Mouse (Mus musculus) thymus, adult 2 months (tissue): ENCODE data around the gene Kcnk6. TPM values are rescaled to one million over a fixed set of nuclear protein-coding genes. Genes with fewer than 3 reads are reported as not detected.

Experiments used
- DNase-seq: peaks from one replicate; pipeline ENCODE4 v3.0.0; 2021
- H3K27ac ChIP-seq: fragments of 200-500 bp; 2 replicates; pipeline ENCODE4 v1.5.1; 2012; ENCODE audit warnings: low read length, control low read depth; ENCODE audit not compliant: control insufficient read depth, insufficient read depth
- H3K27me3 ChIP-seq: fragments of 200-500 bp; 2 replicates; pipeline ENCODE4 v1.6.1; 2012; ENCODE audit warnings: mild to moderate bottlenecking, low read length, moderate library complexity, mixed read lengths; ENCODE audit not compliant: control insufficient read depth, insufficient read depth
- H3K36me3 ChIP-seq: fragments of 200-500 bp; 2 replicates; pipeline ENCODE4 v1.6.1; 2012; ENCODE audit warnings: mild to moderate bottlenecking, low read length, moderate library complexity; ENCODE audit not compliant: control insufficient read depth, insufficient read depth
- H3K4me1 ChIP-seq: fragments of 200-500 bp; replicated peaks from 2 replicates; pipeline ENCODE4 v1.6.1; 2012; ENCODE audit warnings: low read length; ENCODE audit not compliant: control insufficient read depth, insufficient read depth
- H3K4me3 ChIP-seq: fragments of 200-500 bp; 2 replicates; pipeline ENCODE4 v1.5.1; 2012; ENCODE audit warnings: mild to moderate bottlenecking, low read length, control low read depth, moderate library complexity; ENCODE audit not compliant: control insufficient read depth, insufficient read depth
- CTCF ChIP-seq: fragments of 200-500 bp; IDR thresholded peaks from 2 replicates; pipeline ENCODE4 v1.5.1; 2012; ENCODE audit warnings: mild to moderate bottlenecking, control low read depth, low read length, moderate library complexity, borderline replicate concordance; ENCODE audit not compliant: control insufficient read depth, poor library complexity, insufficient read depth; ENCODE audit errors: extremely low read depth
- POLR2A ChIP-seq: fragments of 200-500 bp; IDR thresholded peaks from 2 replicates; pipeline ENCODE4 v1.6.1; 2012; ENCODE audit warnings: mild to moderate bottlenecking, low read length, control low read depth, moderate library complexity; ENCODE audit not compliant: control insufficient read depth, poor library complexity, insufficient read depth; ENCODE audit errors: extremely low read depth
- WGBS: fragments of 180-500 bp; shearing (Covaris S2); methylation state at CpG from one replicate; pipeline ENCODE4 v1.1.7; 2018; 5-methylcytosine and 5-hydroxymethylcytosine counted together
- polyA plus RNA-seq: library from polyadenylated mRNA; depleted of rRNA; stranded (reverse); fragments of >200 nt; gene quantifications from 2 replicates; pipeline ENCODE4 v1.2.3, GENCODE M21; 2012

Gene Kcnk6
- polyA plus RNA-seq, 1 experiment: 37.5 TPM

GRCm38 (mm10) chr7:29262151-29262550, 29.8 kb upstream of the Kcnk6 start:
- Histone ChIP-seq H3K27ac (no peak overlapping the region), H3K4me3 (no peak overlapping the region)
- 92% methylated on average over 6 of the region's 6 CpGs for WGBS

GRCm38 (mm10) chr7:29259781-29260730, 27.7 kb upstream of the Kcnk6 start:
- 63% methylated on average over 10 of the region's 10 CpGs for WGBS
- no peak for TF ChIP-seq POLR2A
- no peak for TF ChIP-seq CTCF
- Histone ChIP-seq H3K27me3 (no peaks in the 10 kb centered on the region), H3K27ac (peak overlapping the region; percentile 63), H3K4me3 (no peak overlapping the region), H3K4me1 (peaks cover 24% of the 10 kb centered on the region), H3K36me3 (peaks cover 48% of the 10 kb centered on the region)
- DNase-seq: peak; percentile 52

More at GRCm38 (mm10) chr7:29262151-29262550, 29.8 kb upstream of the Kcnk6 start:
- TF ChIP-seq CTCF (no peak), POLR2A (no peak)
- no peak for DNase-seq
- no peaks in the 10 kb centered on the region for H3K27me3 ChIP-seq
- peaks cover 33% of the 10 kb centered on the region for H3K4me1 ChIP-seq
- H3K36me3 ChIP-seq: peaks cover 28% of the 10 kb centered on the region

- H3K27me3 ChIP-seq: no peaks in the 10 kb centered on the region
- TF ChIP-seq CTCF (no peak), POLR2A (no peak)
- H3K36me3 ChIP-seq: peaks cover 51% of the 10 kb centered on the region
- no peak for DNase-seq
- H3K4me1 ChIP-seq: peaks cover 31% of the 10 kb centered on the region
- 100% methylated on average over 1 of the region's 1 CpGs for WGBS
- H3K4me3 ChIP-seq: no peak overlapping the region
- H3K27ac ChIP-seq: no peak overlapping the region
Observed at GRCm38 (mm10) chr7:29257368-29257767, 25.1 kb upstream of the Kcnk6 start.

- H3K27me3 ChIP-seq: no peaks in the 10 kb centered on the region
- WGBS: 97% methylated on average over 4 of the region's 4 CpGs
- H3K36me3 ChIP-seq: peaks cover 51% of the 10 kb centered on the region
- no peak for DNase-seq
- no peak overlapping the region for H3K4me3 ChIP-seq
- H3K27ac ChIP-seq: no peak overlapping the region
- no peak for TF ChIP-seq CTCF
- TF ChIP-seq POLR2A: no peak
- peaks cover 35% of the 10 kb centered on the region for H3K4me1 ChIP-seq
Observed at GRCm38 (mm10) chr7:29255875-29256274, 23.6 kb upstream of the Kcnk6 start.

GRCm38 (mm10) chr7:29253842-29254241, 21.5 kb upstream of the Kcnk6 start:
- WGBS: 77% methylated on average over 5 of the region's 5 CpGs
- Histone ChIP-seq H3K4me1 (peaks cover 33% of the 10 kb centered on the region), H3K4me3 (no peak overlapping the region), H3K27ac (no peak overlapping the region), H3K36me3 (peaks cover 40% of the 10 kb centered on the region), H3K27me3 (no peaks in the 10 kb centered on the region)
- TF ChIP-seq POLR2A (no peak), CTCF (no peak)
- DNase-seq: no peak

- TF ChIP-seq CTCF (no peak), POLR2A (no peak)
- WGBS: 25% methylated on average over 3 of the region's 3 CpGs
- H3K27me3 ChIP-seq: no peaks in the 10 kb centered on the region
- H3K4me1 ChIP-seq: peaks cover 46% of the 10 kb centered on the region
- H3K27ac ChIP-seq: peak overlapping the region; percentile 28; the same call in 1 of the 2 replicates
- H3K36me3 ChIP-seq: peaks cover 13% of the 10 kb centered on the region
- H3K4me3 ChIP-seq: no peak overlapping the region
- peak; percentile 63 for DNase-seq
Observed at GRCm38 (mm10) chr7:29251166-29251565, 18.9 kb upstream of the Kcnk6 start.
